Mouse (Mus musculus) left cerebral cortex, postnatal 10 days (tissue): ENCODE data around the gene Egf. TPM values are rescaled to one million over a fixed set of nuclear protein-coding genes. Genes with fewer than 3 reads are reported as not detected.

Source experiments
- DNase-seq, 2 experiments: peaks; one replicate each; pipeline ENCODE4 v3.0.0; 2021 to 2022; ENCODE audit warnings: low spot score in 2 of 2, mixed read lengths in 1 of 2; ENCODE audit errors: extremely low spot score in 1 of 2
- intact Hi-C: fragments of 180-260 bp; cut with DNase I; formaldehyde crosslinking; loops from one replicate; pipeline ENCODE4 v1.15.1; 2025
- total RNA-seq, 2 experiments: library from RNA; stranded (reverse); gene quantifications; 2 replicates each; pipeline ENCODE4 v1.2.3; 2021

Gene Egf
- total RNA-seq, 2 experiments from 2014 or later = 2.2 to 2.5 TPM

GRCm38 (mm10) chr3:129725592-129725991, 29.5 kb downstream of the Egf start:
- no peak for DNase-seq
- intact Hi-C loops = no loop called here

DNA sequence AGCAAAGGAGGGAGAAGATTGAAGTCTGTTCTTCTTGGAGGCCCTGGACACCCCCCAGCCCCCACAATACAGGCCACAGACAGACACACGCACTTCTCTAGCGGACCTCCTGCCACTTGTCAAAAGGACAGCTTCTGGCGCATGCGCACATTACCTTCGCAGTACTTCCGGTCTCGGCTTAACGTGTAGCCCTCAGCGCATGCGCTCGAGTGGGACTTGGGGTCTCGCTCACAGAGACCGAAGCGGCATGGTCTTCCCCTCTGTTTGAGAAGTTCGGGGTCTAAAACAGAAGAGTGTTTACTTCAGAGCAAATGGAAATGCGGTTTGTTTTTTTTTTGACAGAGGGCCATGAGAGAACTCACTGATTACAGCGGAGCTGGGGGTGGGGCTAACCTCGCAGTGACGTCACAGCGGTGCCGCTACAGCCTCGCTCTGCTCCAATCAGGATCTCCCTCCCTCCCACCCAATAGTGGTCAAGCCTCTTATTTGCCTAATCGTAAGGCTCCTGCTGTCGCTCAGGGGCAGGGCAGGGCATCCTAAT, 30.1 kb downstream of the Egf start:
- intact Hi-C loops = no loop called here
- peak; percentile 93 to 95 for DNase-seq

DNA sequence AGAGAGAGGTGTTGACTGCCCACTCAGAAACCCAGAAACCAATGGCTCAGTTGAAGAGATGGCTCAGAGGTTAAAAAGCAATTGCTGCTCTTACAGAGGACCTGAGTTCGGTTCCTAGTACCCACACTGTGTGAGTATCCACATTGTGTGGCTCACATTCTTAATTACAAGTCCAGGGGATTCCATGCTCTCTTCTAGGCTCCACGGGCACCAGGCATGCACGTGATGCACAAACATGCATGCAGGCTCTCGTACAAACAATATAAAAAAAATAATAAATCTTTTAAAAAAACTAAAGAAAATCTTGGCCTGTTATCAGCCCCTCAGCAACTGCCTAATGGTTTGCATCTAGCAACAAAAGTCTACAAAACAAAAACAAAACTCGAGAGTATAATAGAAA, 30.6 kb downstream of the Egf start:
- no peak for DNase-seq
- intact Hi-C loops = no loop called here

DNA sequence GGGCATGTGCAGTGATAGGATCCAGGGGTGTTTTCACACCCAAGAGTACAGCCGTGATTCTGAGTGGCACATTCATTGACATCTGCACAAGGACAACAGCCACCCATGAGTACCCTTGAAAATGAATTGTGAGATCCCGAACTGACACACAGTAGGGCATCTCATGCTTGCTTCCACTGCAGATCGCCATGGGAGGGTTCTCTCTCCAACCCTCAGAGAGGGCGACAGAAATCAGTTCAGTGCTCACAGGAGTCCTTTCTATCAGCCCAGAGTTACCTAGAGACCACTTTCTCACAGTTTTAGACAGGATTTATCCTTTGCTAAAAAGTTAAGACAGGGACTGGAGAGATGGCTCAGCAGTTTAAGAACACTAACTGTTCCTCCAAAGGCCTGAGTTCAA, 31.8 kb downstream of the Egf start:
- no peak for DNase-seq
- intact Hi-C loops = no loop called here

GRCm38 (mm10) chr3:129714542-129715145, 40.5 kb downstream of the Egf start:
- intact Hi-C loops = no loop called here
- no peak for DNase-seq

DNA sequence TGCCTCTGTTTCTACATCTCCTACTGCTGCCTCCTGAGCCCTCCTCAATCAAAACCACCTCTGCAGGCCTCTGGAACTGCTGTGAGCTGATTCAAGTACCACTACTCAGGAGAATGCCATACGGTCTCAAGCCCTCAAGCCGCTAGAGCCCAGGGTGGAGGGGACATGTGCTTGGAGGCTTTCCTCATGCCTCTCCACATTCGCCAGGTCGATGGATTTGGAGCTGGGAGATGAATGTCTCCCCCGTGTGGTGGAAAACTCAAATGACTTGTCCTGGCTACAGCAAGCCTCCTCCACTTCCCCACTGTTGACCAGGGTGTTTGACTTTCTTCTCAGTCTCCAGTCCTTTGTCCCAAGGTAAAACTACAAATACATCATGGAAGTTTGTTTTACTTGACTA, 47.0 kb downstream of the Egf start:
- peak in 1 of 2 experiments; percentile 53 for DNase-seq
- intact Hi-C loops = no loop called here

DNA sequence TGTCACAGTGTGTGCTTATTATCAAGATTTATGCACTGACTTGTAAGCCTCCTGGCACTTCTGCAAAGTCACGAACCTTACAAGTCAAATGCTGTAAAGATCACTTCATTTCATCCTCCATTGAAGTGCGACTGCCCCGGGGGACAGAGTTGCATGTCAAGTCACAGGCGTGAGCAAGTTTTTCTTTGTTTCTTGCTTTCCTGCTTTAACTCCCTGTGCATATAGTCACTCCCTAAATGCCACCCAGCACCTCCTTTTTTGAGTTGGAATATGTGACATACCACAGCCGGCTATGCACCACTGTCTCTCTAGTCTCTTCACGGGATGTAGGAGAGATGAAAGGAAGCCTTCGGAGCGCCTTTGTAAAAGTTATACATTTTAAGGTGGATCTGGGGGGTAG, 56.2 kb downstream of the Egf start:
- DNase-seq = no peak
- intact Hi-C loops = no loop called here

- intact Hi-C loops = no loop called here
- no peak for DNase-seq
These were observed 56.8 kb downstream of the Egf start for GRCm38 (mm10) chr3:129698365-129698764.

- no peak for DNase-seq
- intact Hi-C loops = no loop called here
These were observed 57.4 kb downstream of the Egf start for GRCm38 (mm10) chr3:129697691-129698090.

DNA sequence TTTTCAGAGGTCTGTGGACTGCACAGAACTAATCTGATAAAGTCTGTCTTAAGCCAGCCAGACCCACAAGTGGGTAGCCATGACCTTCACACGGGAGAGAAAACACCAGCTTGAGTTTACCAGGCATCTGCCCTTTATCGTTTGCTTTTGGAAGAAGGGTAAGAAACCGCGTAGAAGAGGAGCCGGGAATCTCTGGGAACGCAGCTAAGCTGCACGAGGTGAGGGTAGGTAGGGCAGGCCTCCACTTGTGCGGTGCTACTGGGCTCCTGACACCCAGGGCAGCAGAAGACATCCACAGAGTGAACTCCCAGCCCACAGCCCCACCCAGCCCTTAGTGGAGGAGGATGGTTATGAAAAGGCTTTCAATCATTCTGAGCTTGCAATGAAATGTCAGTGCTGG, 59.2 kb downstream of the Egf start:
- intact Hi-C loops = no loop called here
- DNase-seq = no peak

DNA sequence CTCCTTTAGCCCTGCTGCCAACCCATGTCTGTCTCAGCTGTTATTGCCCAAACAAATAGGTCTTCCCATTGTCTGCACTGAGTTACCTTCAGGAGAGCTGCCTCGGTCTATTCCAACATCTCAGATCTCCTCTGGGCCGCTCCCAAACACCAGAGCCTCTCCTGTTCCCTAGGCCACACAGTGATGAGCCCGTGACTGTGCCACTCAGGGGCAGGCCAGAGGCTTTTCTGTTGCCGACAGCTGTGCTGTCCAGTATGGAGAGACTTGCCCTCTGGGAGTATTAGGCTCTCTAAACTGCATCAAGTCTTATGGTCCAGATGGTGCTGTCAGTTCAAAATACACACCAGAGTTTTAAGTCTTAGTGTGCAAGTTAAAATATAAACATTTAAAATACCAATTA, 61.5 kb downstream of the Egf start:
- intact Hi-C loops = no loop called here
- no peak for DNase-seq

GRCm38 (mm10) chr3:129692816-129693215, 62.3 kb downstream of the Egf start:
- intact Hi-C loops = no loop called here
- DNase-seq = no peak

- DNase-seq = no peak
- intact Hi-C loops = loop anchor here (2.0 to 5.0 kb wide), 2 partner anchors 265 to 379 kb away; no protein-coding TSS in a partner anchor
These were observed 67.7 kb downstream of the Egf start for GRCm38 (mm10) chr3:129687429-129687828.

- intact Hi-C loops = loop anchor here (2.0 to 5.0 kb wide), 2 partner anchors 265 to 378 kb away; no protein-coding TSS in a partner anchor
- peak; percentile 52 to 69 for DNase-seq
These were observed 68.3 kb downstream of the Egf start for GRCm38 (mm10) chr3:129686698-129687333.

DNA sequence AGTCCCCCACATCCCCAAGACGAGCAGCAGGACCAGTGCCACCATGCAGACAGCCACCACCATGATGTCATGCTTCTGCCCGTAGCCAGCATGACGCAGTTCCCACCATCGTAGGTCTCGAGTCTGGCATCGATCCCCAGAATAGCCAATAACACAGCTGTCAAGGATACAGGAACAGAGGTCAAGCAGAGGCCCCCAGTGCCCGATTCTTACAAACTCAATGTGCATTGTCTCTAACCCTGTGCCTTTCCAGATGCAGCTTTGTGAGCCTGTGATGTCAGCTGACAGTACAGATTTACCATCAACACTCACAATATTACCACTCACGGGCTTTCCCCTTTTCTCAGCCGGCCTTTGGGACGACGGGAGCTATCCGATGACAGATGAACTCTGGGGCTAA, 68.9 kb downstream of the Egf start:
- intact Hi-C loops = loop anchor here (2.0 to 5.0 kb wide), 2 partner anchors 264 to 377 kb away; no protein-coding TSS in a partner anchor
- DNase-seq = no peak

DNA sequence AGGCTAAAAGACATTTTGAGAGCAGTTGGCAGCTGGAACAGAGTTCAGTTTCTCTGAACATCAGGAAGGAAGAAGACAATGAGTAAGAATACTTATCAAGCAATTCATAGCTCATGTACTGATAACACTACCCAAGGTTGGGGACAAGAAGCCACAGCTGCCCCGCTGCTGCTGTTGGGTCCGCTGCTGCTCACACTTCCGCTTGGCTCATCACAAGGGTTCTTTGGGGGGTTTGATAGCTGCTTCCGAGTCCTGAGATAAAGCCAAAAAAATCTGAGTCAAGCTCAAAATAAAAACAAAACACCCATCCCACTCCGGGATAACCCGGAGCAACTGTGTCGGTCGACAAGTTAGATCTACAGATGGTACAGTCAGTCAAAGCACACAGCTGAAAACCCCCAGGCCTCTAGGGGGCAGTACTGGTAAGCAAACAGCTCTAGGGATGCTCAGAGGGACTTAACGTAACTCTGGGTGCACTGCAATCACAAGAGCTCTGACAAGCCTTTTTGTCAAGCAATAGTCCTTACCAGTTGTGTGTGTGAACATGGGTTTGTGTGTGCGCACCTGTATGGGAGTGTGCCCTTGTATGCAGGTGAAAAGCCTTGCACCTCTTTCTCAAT, 71.9 kb downstream of the Egf start:
- peak in 1 of 2 experiments; percentile 35 for DNase-seq
- intact Hi-C loops = loop anchor here (5.0 kb wide), 1 partner anchor 151 kb away; the partner anchor contains the start of gene Elovl6

DNA sequence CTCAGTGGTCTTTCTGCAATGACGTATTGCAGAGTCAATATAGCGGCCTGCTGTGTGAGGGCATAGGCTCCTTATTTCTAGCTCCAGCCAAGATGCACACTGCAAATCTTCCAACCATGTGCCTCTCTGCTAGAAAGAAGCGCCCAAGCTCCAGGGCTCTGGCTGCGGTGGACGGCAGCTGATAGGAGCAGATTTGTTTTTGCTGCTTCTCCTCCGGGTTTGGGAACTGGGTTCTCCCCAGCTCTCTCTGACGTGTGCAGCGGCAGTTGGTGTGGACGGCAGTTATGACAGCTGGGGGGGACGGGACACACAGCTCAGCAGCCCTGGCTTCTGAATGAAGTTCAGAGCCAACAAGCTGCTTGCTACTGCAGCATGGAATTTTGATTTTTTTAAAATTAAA, 72.7 kb downstream of the Egf start:
- intact Hi-C loops = loop anchor here (5.0 kb wide), 1 partner anchor 150 kb away; the partner anchor contains the start of gene Elovl6
- DNase-seq = peak; percentile 50 to 58

- intact Hi-C loops = loop anchor here (5.0 kb wide), 1 partner anchor 150 kb away; the partner anchor contains the start of gene Elovl6
- DNase-seq = no peak
These were observed 73.3 kb downstream of the Egf start for GRCm38 (mm10) chr3:129681841-129682240.

DNA sequence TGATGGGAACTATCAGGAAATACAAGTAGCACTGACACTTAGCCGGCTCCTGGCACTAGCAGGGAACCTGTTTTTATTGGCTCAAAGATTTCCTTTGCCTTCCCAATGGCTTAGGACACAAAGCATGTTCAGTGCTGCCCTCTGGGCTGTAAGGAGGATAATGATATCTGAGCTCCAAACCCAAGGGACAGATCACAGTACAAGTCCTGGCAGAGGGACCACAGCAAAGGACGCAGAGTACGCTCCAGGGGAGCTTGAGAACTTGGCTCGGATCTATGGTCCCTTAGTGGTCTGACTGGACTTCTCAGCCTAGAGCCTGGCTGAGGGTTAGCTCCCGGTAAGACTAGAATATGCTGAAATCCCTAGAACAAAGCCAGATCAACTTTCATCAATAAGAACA, 74.9 kb downstream of the Egf start:
- peak in 1 of 2 experiments; percentile 34 for DNase-seq

DNA sequence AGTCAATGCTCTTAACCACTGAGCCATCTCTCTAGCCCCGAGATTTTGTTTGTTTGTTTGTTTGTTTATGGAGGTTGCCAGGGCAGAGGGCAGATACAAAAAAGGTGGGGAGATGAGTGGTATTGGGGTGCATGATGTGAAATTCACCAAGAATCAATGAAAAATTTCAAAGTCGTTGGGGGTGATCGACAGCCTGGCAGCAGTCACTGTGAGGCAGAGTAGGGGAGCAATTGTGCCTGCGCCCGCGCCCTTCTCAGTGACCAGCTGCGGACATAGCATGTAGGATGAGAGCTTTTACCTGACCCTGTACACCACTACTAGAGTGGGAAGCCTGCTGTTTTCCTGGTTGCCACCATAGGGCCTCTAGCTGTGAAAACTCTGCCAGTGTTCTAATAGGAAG, 79.2 kb downstream of the Egf start:
- DNase-seq = no peak
- intact Hi-C loops = no loop called here

More for the DNA sequence above, 74.9 kb downstream of the Egf start:
- intact Hi-C loops = loop anchor here (5.0 kb wide), 1 partner anchor 148 kb away; the partner anchor contains the start of gene Elovl6
